Mouse (Mus musculus) intestine, embryonic 15.5 days (tissue): ENCODE data around the gene Cpsf4l. TPM values are rescaled to one million over a fixed set of nuclear protein-coding genes. Genes with fewer than 3 reads are reported as not detected.

Experiments
- ATAC-seq: fragments of 200-750 bp; cut with Nextera tagmentation; 2 replicates; pipeline ENCODE4 v1.8.0; 2017; ENCODE audit warnings: moderate TSS enrichment, moderate library complexity
- H3K27ac ChIP-seq: fragments of 300-500 bp; sonication (generic); 2 replicates; pipeline ENCODE4 v1.5.1; 2015; ENCODE audit warnings: mild to moderate bottlenecking, inconsistent platforms
- H3K27me3 ChIP-seq: fragments of 300-500 bp; sonication (generic); replicated peaks from 2 replicates; pipeline ENCODE4 v1.6.1; 2015; ENCODE audit warnings: inconsistent platforms
- H3K36me3 ChIP-seq: fragments of 300-500 bp; sonication (generic); 2 replicates; pipeline ENCODE4 v1.6.1; 2015; ENCODE audit warnings: inconsistent platforms
- H3K4me1 ChIP-seq: fragments of 300-500 bp; sonication (generic); replicated peaks from 2 replicates; pipeline ENCODE4 v1.6.1; 2015; ENCODE audit warnings: inconsistent platforms
- H3K4me2 ChIP-seq: fragments of 300-500 bp; sonication (generic); replicated peaks from 2 replicates; pipeline ENCODE4 v1.6.1; 2015; ENCODE audit warnings: mild to moderate bottlenecking, inconsistent platforms
- H3K4me3 ChIP-seq: fragments of 300-500 bp; sonication (generic); replicated peaks from 2 replicates; pipeline ENCODE4 v1.5.1; 2015; ENCODE audit warnings: inconsistent platforms
- H3K9ac ChIP-seq: fragments of 300-500 bp; sonication (generic); 2 replicates; pipeline ENCODE4 v1.6.1; 2015; ENCODE audit warnings: inconsistent platforms
- H3K9me3 ChIP-seq: fragments of 300-500 bp; sonication (generic); 2 replicates; pipeline ENCODE4 v1.6.1; 2016; ENCODE audit warnings: inconsistent platforms
- WGBS: fragments of 180-500 bp; shearing (Covaris S2); methylation state at CpG from one replicate; pipeline ENCODE4 v1.1.7; 2015; 5-methylcytosine and 5-hydroxymethylcytosine counted together
- polyA plus RNA-seq: library from polyadenylated mRNA; unstranded; fragments of >200 nt; fragmentation: Nextera tagmentation; extraction: Ambion mirVana; gene quantifications from 2 replicates; pipeline ENCODE4 v1.2.1, GENCODE M21; 2015

Gene Cpsf4l
- polyA plus RNA-seq, 1 experiment from 2014 or later, result not detected

- Histone ChIP-seq H3K27ac (no peak overlapping the region), H3K36me3 (peaks cover 64% of the 10 kb centered on the region), H3K27me3 (no peaks in the 10 kb centered on the region), H3K4me1 (no peaks in the 10 kb centered on the region), H3K4me3 (no peak overlapping the region), H3K4me2 (no peak overlapping the region), H3K9ac (no peak overlapping the region), H3K9me3 (no peaks in the 10 kb centered on the region)
- WGBS, result 85% methylated on average over 8 of the region's 8 CpGs
- no peak for ATAC-seq
These were observed 51.5 kb downstream of the Cpsf4l start for GRCm38 (mm10) chr11:113658319-113658718.

GRCm38 (mm10) chr11:113657221-113657620, 52.6 kb downstream of the Cpsf4l start:
- peaks cover 72% of the 10 kb centered on the region for H3K36me3 ChIP-seq
- no peak overlapping the region for H3K4me3 ChIP-seq
- H3K4me2 ChIP-seq, result no peak overlapping the region
- WGBS, result 50% methylated on average over 4 of the region's 4 CpGs
- ATAC-seq, result no peak
- H3K27me3 ChIP-seq, result no peaks in the 10 kb centered on the region
- H3K9me3 ChIP-seq, result no peaks in the 10 kb centered on the region
- no peak overlapping the region for H3K9ac ChIP-seq
- H3K27ac ChIP-seq, result no peak overlapping the region
- no peaks in the 10 kb centered on the region for H3K4me1 ChIP-seq

GRCm38 (mm10) chr11:113656511-113656932, 53.3 kb downstream of the Cpsf4l start:
- no peaks in the 10 kb centered on the region for H3K27me3 ChIP-seq
- no peaks in the 10 kb centered on the region for H3K4me1 ChIP-seq
- no peak for ATAC-seq
- H3K9me3 ChIP-seq, result no peaks in the 10 kb centered on the region
- no peak overlapping the region for H3K4me3 ChIP-seq
- no peak overlapping the region for H3K27ac ChIP-seq
- peaks cover 68% of the 10 kb centered on the region for H3K36me3 ChIP-seq
- no peak overlapping the region for H3K4me2 ChIP-seq
- 92% methylated on average over 8 of the region's 8 CpGs for WGBS
- H3K9ac ChIP-seq, result no peak overlapping the region

- peaks cover 59% of the 10 kb centered on the region for H3K36me3 ChIP-seq
- no peaks in the 10 kb centered on the region for H3K27me3 ChIP-seq
These were observed 55.1 kb downstream of the Cpsf4l start for GRCm38 (mm10) chr11:113654561-113655270.

GRCm38 (mm10) chr11:113654105-113654504, 55.7 kb downstream of the Cpsf4l start:
- Histone ChIP-seq H3K36me3 (peaks cover 54% of the 10 kb centered on the region), H3K9me3 (no peaks in the 10 kb centered on the region), H3K27ac (no peak overlapping the region), H3K27me3 (no peaks in the 10 kb centered on the region), H3K4me3 (no peak overlapping the region), H3K4me2 (no peak overlapping the region), H3K4me1 (peaks cover 10% of the 10 kb centered on the region; the same call in 1 of the 2 replicates), H3K9ac (no peak overlapping the region)
- no peak for ATAC-seq
- 92% methylated on average over 15 of the region's 15 CpGs for WGBS

More at GRCm38 (mm10) chr11:113654561-113655270, 55.1 kb downstream of the Cpsf4l start:
- H3K4me3 ChIP-seq, result no peak overlapping the region
- peaks cover 10% of the 10 kb centered on the region; the same call in 1 of the 2 replicates for H3K4me1 ChIP-seq
- no peaks in the 10 kb centered on the region for H3K9me3 ChIP-seq
- ATAC-seq, result no peak
- H3K4me2 ChIP-seq, result no peak overlapping the region
- WGBS, result 82% methylated on average over 18 of the region's 18 CpGs
- no peak overlapping the region for H3K9ac ChIP-seq
- no peak overlapping the region for H3K27ac ChIP-seq

- Histone ChIP-seq H3K27ac (no peak overlapping the region), H3K9me3 (no peaks in the 10 kb centered on the region), H3K36me3 (peaks cover 42% of the 10 kb centered on the region), H3K4me2 (no peak overlapping the region), H3K27me3 (no peaks in the 10 kb centered on the region), H3K4me3 (no peak overlapping the region), H3K4me1 (peaks cover 19% of the 10 kb centered on the region), H3K9ac (no peak overlapping the region)
- 91% methylated on average over 6 of the region's 6 CpGs for WGBS
- ATAC-seq, result no peak
These were observed 57.3 kb downstream of the Cpsf4l start for GRCm38 (mm10) chr11:113652516-113652915.

GRCm38 (mm10) chr11:113651907-113652273, 57.9 kb downstream of the Cpsf4l start:
- Histone ChIP-seq H3K4me3 (no peak overlapping the region), H3K4me2 (peak overlapping the region; percentile 1; the same call in 1 of the 2 replicates), H3K4me1 (peaks cover 19% of the 10 kb centered on the region), H3K9ac (no peak overlapping the region), H3K9me3 (no peaks in the 10 kb centered on the region), H3K27ac (no peak overlapping the region; the same call in 1 of the 2 replicates), H3K27me3 (no peaks in the 10 kb centered on the region), H3K36me3 (peaks cover 36% of the 10 kb centered on the region)
- ATAC-seq, result 0 out of 2 replicates have a peak, but pooled peaks have one; percentile 11
- WGBS, result 45% methylated on average over 8 of the region's 8 CpGs

- Histone ChIP-seq H3K27ac (peak overlapping the region; percentile 56), H3K4me2 (peak overlapping the region; percentile 37), H3K4me1 (peaks cover 19% of the 10 kb centered on the region), H3K27me3 (no peaks in the 10 kb centered on the region), H3K9ac (no peak overlapping the region), H3K9me3 (no peaks in the 10 kb centered on the region), H3K4me3 (no peak overlapping the region), H3K36me3 (peaks cover 31% of the 10 kb centered on the region)
- WGBS, result 58% methylated on average over 22 of the region's 22 CpGs
- ATAC-seq, result 0 out of 2 replicates have a peak, but pooled peaks have one; percentile 12
These were observed 58.5 kb downstream of the Cpsf4l start for GRCm38 (mm10) chr11:113651206-113651906.

GRCm38 (mm10) chr11:113649353-113650210, 60.2 kb downstream of the Cpsf4l start, which contains the start of gene Slc39a11:
TSS of gene Slc39a11 (minus strand) at chr11:113650079.
- H3K4me3 ChIP-seq, result peak within 1 kb of the TSS; percentile 92

GRCm38 (mm10) chr11:113648690-113649352, 61.0 kb downstream of the Cpsf4l start, which contains the start of gene Cog1:
TSS of gene Cog1 (plus strand) at chr11:113649169.
- Histone ChIP-seq H3K4me2 (peak within 1 kb of the TSS; percentile 76), H3K36me3 (peaks cover 18% of the 10 kb centered on the region), H3K27ac (peak within 1 kb of the TSS; percentile 81), H3K27me3 (no peaks in the 10 kb centered on the region), H3K4me1 (peaks cover 19% of the 10 kb centered on the region), H3K4me3 (peak within 1 kb of the TSS; percentile 92), H3K9ac (peak within 1 kb of the TSS; percentile 97), H3K9me3 (no peaks in the 10 kb centered on the region)
- 40% methylated on average over 26 of the region's 26 CpGs for WGBS
- no peak for ATAC-seq

More at GRCm38 (mm10) chr11:113649353-113650210, 60.2 kb downstream of the Cpsf4l start, which contains the start of gene Slc39a11:
- Histone ChIP-seq H3K9me3 (no peaks in the 10 kb centered on the region), H3K4me1 (peaks cover 19% of the 10 kb centered on the region), H3K9ac (peak within 1 kb of the TSS; percentile 97), H3K4me2 (peak within 1 kb of the TSS; percentile 76), H3K27ac (peak within 1 kb of the TSS; percentile 81), H3K36me3 (peaks cover 23% of the 10 kb centered on the region), H3K27me3 (no peaks in the 10 kb centered on the region)
- WGBS, result under 1% methylated on average over 90 of the region's 91 CpGs
- ATAC-seq, result peak; percentile 85
